Mouse (Mus musculus): ENCODE measurements at regions not wholly inside any gene's neighbourhood (a gene's known extent, or its start where the extent isn't known, plus 50 kb on each side); places are given as distances from the start of the nearest gene placed in this dataset.

DNA sequence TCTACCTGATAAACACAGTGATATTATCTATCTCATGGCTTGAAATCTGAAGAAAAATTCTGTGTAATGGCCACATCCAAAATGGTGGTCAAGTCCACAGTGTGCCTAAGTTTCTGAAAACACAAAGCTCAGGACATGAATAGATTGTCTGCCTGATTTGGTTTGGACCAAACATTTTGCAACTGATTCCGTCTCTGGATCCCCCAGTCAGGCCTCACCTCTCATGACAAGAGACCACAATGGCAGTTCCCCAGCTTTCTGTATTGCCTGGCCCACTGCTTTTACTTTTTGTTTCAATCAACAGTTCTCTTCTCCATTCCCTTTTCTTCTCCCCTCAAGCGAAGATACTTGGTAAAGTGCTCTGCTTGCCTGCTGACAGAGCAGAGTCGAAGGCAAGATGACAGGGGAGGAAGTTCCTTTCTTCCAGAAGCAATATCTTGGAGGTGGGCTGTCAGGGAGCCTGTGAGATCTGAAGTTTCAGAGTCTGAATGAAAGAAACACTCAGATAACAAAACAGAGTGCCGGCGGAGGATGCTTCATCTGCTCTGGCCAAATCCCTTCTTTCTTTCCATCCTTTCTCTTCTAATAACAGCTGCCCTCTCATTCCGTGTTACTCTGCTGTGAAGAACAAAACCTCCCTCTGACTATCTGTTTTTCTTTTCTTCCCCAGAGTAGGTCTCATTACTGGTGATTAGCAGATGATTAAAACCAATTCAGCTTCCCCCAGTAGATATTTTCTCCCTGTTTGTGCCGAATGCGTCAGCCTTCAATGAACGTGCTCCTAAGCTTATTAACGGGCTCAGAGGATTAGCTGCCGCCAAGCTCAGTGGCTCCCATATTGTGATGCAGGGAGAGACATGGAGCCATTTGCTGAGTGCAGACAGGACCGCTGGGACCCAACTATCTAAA is 360.7 kb downstream of the Tmem182 start:
- Histone ChIP-seq H3K27ac (ENCODE audit: insufficient read depth, low read depth, low read length) (no peak overlapping the region), H3K4me3 (ENCODE audit: insufficient read depth, low read depth, low read length) (no peak overlapping the region), H3K4me1 (ENCODE audit: control insufficient read depth, insufficient read depth, low read length) (no peaks in the 10 kb centered on the region)
- TF ChIP-seq CTCF (IDR thresholded peaks at IDR 0.05; ENCODE audit: insufficient read depth, low read depth, low read length): no peak
- no peak for TF ChIP-seq POLR2A (IDR thresholded peaks at IDR 0.05; ENCODE audit: insufficient read depth, low read depth, low read length)
- 28% methylated on average over 12 of the region's 12 CpGs for whole genome bisulfite sequencing

DNA sequence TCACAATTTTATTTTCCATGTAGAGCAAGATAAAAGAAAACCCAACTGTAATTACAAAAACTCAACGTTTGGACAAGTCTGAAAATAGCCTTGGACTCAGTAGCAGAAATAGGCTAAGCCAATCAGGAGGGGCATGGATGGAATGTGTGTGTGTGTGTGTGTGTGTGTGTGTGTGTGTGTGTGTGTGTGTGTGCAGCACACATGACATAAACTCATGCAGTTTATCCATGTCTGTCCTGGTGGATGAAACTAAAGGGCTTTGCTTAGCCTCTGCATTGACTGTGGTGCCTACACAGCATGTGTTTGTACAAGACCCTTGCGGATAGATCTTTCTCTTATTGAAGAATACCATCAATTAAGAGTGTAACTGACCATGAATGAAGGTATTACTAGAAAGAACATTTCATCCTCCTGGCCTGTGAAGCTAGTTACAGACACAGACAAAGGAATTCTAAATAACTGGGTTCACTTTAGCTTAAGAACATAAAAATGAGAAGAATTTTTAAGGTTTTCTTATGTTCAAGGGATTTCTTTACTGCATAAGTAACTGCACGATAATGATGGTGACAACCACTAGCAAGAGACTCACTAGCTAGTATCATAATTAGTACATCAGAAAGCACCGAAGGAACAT is 361.5 kb downstream of the Tmem182 start:
- Histone ChIP-seq H3K4me1 (ENCODE audit: control insufficient read depth, insufficient read depth, low read length) (no peaks in the 10 kb centered on the region), H3K4me3 (ENCODE audit: insufficient read depth, low read depth, low read length) (no peak overlapping the region), H3K27ac (ENCODE audit: insufficient read depth, low read depth, low read length) (no peak overlapping the region)
- TF ChIP-seq POLR2A (IDR thresholded peaks at IDR 0.05; ENCODE audit: insufficient read depth, low read depth, low read length): no peak
- no peak for TF ChIP-seq CTCF (IDR thresholded peaks at IDR 0.05; ENCODE audit: insufficient read depth, low read depth, low read length)
- 47% methylated on average over 4 of the region's 4 CpGs for WGBS

DNA sequence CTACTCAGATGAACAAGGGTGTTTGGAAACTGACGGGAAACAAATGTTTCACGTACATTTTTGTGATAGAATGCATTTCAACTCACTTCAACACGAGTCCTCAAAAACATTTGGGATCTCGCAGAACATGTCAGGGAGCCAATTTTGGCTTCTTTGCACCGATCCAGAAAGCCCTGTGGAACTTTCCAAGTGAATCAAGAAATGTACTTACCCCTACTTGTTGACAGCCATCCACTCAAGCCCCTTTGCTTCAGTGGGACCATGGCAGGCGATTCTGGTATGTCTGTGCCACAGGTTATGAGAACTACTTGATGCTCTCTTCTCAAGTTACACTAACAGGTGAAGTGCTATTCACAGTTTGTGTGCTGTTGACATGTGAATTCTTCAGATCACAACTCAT is 381.6 kb downstream of the Tmem182 start:
- Histone ChIP-seq H3K4me1 (ENCODE audit: control insufficient read depth, insufficient read depth, low read length) (no peaks in the 10 kb centered on the region), H3K4me3 (ENCODE audit: insufficient read depth, low read depth, low read length) (no peak overlapping the region), H3K27ac (ENCODE audit: insufficient read depth, low read depth, low read length) (no peak overlapping the region)
- 89% methylated on average over 6 of the region's 6 CpGs for WGBS
- TF ChIP-seq CTCF (IDR thresholded peaks at IDR 0.05; ENCODE audit: insufficient read depth, low read depth, low read length): no peak
- no peak for TF ChIP-seq POLR2A (IDR thresholded peaks at IDR 0.05; ENCODE audit: insufficient read depth, low read depth, low read length)

DNA sequence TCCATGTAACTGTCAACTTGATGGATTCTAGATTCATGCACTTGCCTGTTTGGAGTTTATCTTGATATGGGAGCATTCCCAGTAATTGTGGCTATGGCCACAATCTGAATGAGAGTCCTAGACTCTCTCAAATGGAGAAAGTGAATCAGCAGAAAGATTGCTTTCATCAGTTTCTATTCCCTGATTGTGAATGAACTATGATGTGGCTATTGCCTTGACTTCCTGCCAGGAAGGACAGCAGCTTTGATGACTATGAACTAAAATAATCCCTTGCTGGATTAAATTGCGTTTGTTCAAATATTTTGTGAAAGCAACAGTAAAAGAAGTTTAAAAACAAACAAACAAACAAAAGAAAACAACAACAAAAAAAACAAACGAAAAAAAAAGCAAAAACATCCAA is 407.5 kb downstream of the Tmem182 start:
- Histone ChIP-seq H3K4me3 (ENCODE audit: insufficient read depth, low read depth, low read length) (no peak overlapping the region), H3K4me1 (ENCODE audit: control insufficient read depth, insufficient read depth, low read length) (no peaks in the 10 kb centered on the region), H3K27ac (ENCODE audit: insufficient read depth, low read depth, low read length) (no peak overlapping the region)
- TF ChIP-seq CTCF (IDR thresholded peaks at IDR 0.05; ENCODE audit: insufficient read depth, low read depth, low read length) (no peak), POLR2A (IDR thresholded peaks at IDR 0.05; ENCODE audit: insufficient read depth, low read depth, low read length) (no peak)
- 91% methylated on average over 2 of the region's 2 CpGs for WGBS

DNA sequence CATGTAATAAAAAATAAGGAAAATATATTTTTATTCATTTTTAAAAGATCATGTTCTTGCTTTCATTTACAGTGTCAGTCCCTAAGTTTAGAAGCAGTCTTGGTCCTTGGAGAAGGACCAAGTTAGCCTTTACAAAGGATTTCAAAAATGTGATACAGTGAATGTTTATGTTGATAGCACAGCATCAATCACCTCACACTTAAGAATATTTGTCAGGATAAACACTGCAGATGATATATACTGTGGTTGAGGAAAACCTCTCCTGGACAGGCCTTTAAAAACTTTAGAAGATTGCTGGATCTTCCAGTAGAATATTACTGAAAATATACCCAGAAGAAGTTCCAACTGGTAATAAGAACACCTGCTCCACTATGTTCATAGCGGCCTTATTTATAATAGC is 420.4 kb downstream of the Tmem182 start:
- no peak overlapping the region for H3K4me3 ChIP-seq (ENCODE audit: insufficient read depth, low read depth, low read length)
- no peak overlapping the region for H3K27ac ChIP-seq (ENCODE audit: insufficient read depth, low read depth, low read length)
- 95% methylated on average over 1 of the region's 1 CpGs for WGBS
- no peaks in the 10 kb centered on the region for H3K4me1 ChIP-seq (ENCODE audit: control insufficient read depth, insufficient read depth, low read length)
- TF ChIP-seq POLR2A (IDR thresholded peaks at IDR 0.05; ENCODE audit: insufficient read depth, low read depth, low read length) (no peak), CTCF (IDR thresholded peaks at IDR 0.05; ENCODE audit: insufficient read depth, low read depth, low read length) (no peak)

DNA sequence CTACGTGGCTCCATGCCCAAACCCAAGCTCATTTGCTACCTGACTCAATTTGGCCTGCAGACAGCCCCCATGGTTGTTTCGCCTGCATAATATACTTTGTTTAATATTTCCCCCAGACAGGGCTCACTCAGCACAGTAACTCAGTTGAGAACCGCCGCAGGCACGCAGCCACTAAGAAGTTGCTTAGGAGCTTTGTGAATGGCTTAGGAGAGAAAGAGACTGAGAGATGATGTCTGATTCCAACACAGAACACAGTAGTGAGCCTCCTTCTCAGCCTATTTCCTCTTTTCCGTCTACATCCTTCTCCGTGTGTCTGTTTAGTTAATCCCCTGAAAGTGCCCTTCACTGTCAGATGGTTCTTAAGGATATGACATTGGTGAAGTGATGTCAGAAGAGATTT is 429.9 kb downstream of the Tmem182 start:
- Histone ChIP-seq H3K27ac (ENCODE audit: insufficient read depth, low read depth, low read length) (no peak overlapping the region), H3K4me3 (ENCODE audit: insufficient read depth, low read depth, low read length) (no peak overlapping the region), H3K4me1 (ENCODE audit: control insufficient read depth, insufficient read depth, low read length) (no peaks in the 10 kb centered on the region)
- WGBS: 69% methylated on average over 7 of the region's 7 CpGs
- TF ChIP-seq CTCF (IDR thresholded peaks at IDR 0.05; ENCODE audit: insufficient read depth, low read depth, low read length) (no peak), POLR2A (IDR thresholded peaks at IDR 0.05; ENCODE audit: insufficient read depth, low read depth, low read length) (no peak)

DNA sequence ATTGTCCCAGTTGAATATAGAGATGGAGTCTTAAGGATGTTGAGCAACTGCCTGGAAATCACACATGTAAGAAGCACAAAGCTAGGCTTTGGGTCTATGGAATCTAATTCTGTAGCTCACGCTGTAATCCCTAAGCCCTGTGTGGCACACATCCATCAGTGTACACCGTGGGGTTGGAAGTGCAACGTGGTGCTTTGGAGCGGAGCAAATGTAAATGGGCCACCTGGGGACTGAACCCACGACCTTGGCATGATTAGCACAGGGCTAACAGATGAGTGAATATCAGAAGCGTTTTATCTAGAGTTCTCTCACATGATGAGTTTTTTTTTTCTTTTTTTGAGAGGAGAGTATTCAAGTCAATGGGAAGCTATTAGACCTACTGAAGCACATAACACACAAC is 437.6 kb downstream of the Tmem182 start:
- no peaks in the 10 kb centered on the region for H3K4me1 ChIP-seq (ENCODE audit: control insufficient read depth, insufficient read depth, low read length)
- no peak overlapping the region for H3K27ac ChIP-seq (ENCODE audit: insufficient read depth, low read depth, low read length)
- WGBS: 70% methylated on average over 6 of the region's 6 CpGs
- no peak overlapping the region for H3K4me3 ChIP-seq (ENCODE audit: insufficient read depth, low read depth, low read length)
- TF ChIP-seq POLR2A (IDR thresholded peaks at IDR 0.05; ENCODE audit: insufficient read depth, low read depth, low read length) (no peak), CTCF (IDR thresholded peaks at IDR 0.05; ENCODE audit: insufficient read depth, low read depth, low read length) (no peak)

DNA sequence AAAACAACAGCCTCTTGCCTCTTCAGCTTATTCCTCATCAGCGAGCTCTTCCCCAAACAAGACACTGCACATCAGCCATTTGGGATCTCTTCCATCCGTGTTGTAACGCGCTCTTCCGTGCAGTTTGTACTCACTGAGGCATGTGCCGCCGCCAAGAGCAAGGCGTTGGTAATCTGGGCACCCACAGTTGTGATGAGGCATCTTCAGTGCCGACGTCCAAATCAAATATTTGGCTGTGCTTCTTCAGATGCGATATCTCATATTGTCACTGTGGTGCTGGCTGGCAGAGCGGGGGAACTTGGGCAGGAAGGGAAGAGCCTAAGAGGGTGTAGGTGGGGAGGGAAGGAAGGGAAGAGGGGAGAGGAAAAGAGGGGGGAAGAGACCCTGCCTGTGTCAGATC is 439.2 kb downstream of the Tmem182 start:
- TF ChIP-seq CTCF (IDR thresholded peaks at IDR 0.05; ENCODE audit: insufficient read depth, low read depth, low read length) (no peak), POLR2A (IDR thresholded peaks at IDR 0.05; ENCODE audit: insufficient read depth, low read depth, low read length) (no peak)
- no peaks in the 10 kb centered on the region for H3K4me1 ChIP-seq (ENCODE audit: control insufficient read depth, insufficient read depth, low read length)
- H3K4me3 ChIP-seq (ENCODE audit: insufficient read depth, low read depth, low read length): no peak overlapping the region
- 92% methylated on average over 12 of the region's 12 CpGs for WGBS
- no peak overlapping the region for H3K27ac ChIP-seq (ENCODE audit: insufficient read depth, low read depth, low read length)

DNA sequence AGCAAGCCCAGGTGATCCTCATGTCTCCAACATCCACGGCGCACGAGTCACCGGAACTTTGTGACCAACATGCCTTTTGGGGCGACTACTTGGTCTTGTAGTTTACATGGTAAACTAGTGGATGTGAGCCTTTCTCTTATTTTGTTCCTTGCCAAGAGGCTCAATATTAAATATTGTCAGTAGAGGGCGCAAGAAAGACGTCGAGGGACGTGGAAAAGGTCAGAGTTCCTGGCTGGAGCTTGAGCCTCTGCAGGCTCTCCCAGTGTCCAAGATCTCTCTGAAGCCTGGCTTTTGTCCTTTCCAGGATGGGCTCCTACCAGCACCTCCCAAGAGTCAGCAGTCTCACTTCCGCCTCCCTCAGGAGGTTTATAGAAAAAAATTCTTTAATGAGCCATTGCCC is 458.8 kb downstream of the Tmem182 start:
- Histone ChIP-seq H3K4me1 (ENCODE audit: control insufficient read depth, insufficient read depth, low read length) (no peaks in the 10 kb centered on the region), H3K27ac (ENCODE audit: insufficient read depth, low read depth, low read length) (no peak overlapping the region), H3K4me3 (ENCODE audit: insufficient read depth, low read depth, low read length) (no peak overlapping the region)
- WGBS: 38% methylated on average over 10 of the region's 10 CpGs
- TF ChIP-seq CTCF (IDR thresholded peaks at IDR 0.05; ENCODE audit: insufficient read depth, low read depth, low read length): no peak
- TF ChIP-seq POLR2A (IDR thresholded peaks at IDR 0.05; ENCODE audit: insufficient read depth, low read depth, low read length): no peak
